ENCODE assay signal across 8 mouse cellular contexts in the genomic region with DNA sequence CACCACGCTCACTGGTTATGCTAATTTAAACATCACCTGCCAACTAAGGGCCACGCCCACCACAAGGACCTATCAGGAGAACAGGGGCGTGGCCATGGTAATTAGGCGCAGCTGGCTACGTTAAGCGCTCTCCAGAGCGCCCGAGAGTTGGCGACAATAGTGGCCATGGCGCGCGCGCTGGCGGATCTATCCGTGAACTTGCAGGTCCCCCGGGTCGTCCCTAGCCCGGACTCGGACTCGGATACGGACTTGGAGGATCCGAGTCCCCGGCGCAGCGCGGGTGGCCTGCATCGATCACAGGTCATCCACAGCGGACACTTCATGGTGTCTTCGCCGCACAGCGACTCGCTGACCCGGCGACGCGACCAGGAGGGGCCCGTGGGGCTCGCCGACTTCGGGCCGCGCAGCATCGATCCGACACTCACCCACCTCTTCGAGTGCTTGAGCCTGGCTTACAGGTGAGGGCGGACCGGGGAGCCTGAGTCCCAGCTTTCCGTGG. TPM values are rescaled to one million over a fixed set of nuclear protein-coding genes. Genes with fewer than 3 reads are reported as not detected.
A peak's percentile ranks its signal among the peaks of the same experiment; 100 is the strongest.
DNase-seq lines count a peak whose midpoint lies in the region; ATAC-seq and TF ChIP-seq lines count a peak whose summit lies in the region.

No protein-coding gene starts in this region.

- peaks cover 30% of the 10 kb centered on the region for H3K27me3 ChIP-seq in forebrain, embryonic 11.5 days (ENCODE audit: control insufficient read depth, insufficient read depth, low read length)
- H3K27me3 ChIP-seq in heart, embryonic 15.5 days: peaks cover 69% of the 10 kb centered on the region
- H3K27me3 ChIP-seq in kidney, postnatal 0 days (ENCODE audit: insufficient read depth, low read length): 0 out of 2 replicates have a peak, but pooled peaks cover 6% of the 10 kb centered on the region
- H3K27me3 ChIP-seq in liver, embryonic 12.5 days (replicated peaks): peaks cover 82% of the 10 kb centered on the region
- peaks cover 18% of the 10 kb centered on the region for H3K27me3 ChIP-seq in stomach, embryonic 14.5 days (ENCODE audit: control insufficient read depth, insufficient read depth, low read length)

- H3K27ac ChIP-seq in forebrain, embryonic 11.5 days (ENCODE audit: low read depth, low read length): no peak overlapping the region
- no peak overlapping the region for H3K27ac ChIP-seq in heart, embryonic 15.5 days
- no peak overlapping the region for H3K27ac ChIP-seq in kidney, postnatal 0 days
- 0 out of 2 replicates have a peak overlapping the region, but pooled peaks have one; percentile 51 for H3K27ac ChIP-seq in liver, embryonic 12.5 days
- no peak overlapping the region for H3K27ac ChIP-seq in stomach, embryonic 14.5 days (ENCODE audit: low read length)

- H3K36me3 ChIP-seq in forebrain, embryonic 11.5 days (ENCODE audit: control insufficient read depth, insufficient read depth, low read length): no peaks in the 10 kb centered on the region
- H3K36me3 ChIP-seq in heart, embryonic 15.5 days: no peaks in the 10 kb centered on the region
- H3K36me3 ChIP-seq in kidney, postnatal 0 days (ENCODE audit: insufficient read depth, low read length): no peaks in the 10 kb centered on the region
- no peaks in the 10 kb centered on the region for H3K36me3 ChIP-seq in liver, embryonic 12.5 days
- no peaks in the 10 kb centered on the region for H3K36me3 ChIP-seq in stomach, embryonic 14.5 days (ENCODE audit: control insufficient read depth, insufficient read depth, low read length)

- peak overlapping the region; percentile 46 for H3K4me3 ChIP-seq in forebrain, embryonic 11.5 days (ENCODE audit: low read depth, low read length)
- peak overlapping the region; percentile 56 for H3K4me3 ChIP-seq in heart, embryonic 15.5 days
- peak overlapping the region; percentile 55 for H3K4me3 ChIP-seq in kidney, postnatal 0 days (replicated peaks; ENCODE audit: low read depth, low read length)
- peak overlapping the region; percentile 51 for H3K4me3 ChIP-seq in liver, embryonic 12.5 days
- peak overlapping the region; percentile 46 for H3K4me3 ChIP-seq in stomach, embryonic 14.5 days (ENCODE audit: low read depth, low read length)

- H3K9ac ChIP-seq in forebrain, embryonic 11.5 days (ENCODE audit: low read length): peak overlapping the region; percentile 52
- peak overlapping the region; percentile 56 for H3K9ac ChIP-seq in heart, embryonic 15.5 days
- H3K9ac ChIP-seq in kidney, postnatal 0 days (ENCODE audit: low read depth, low read length): peak overlapping the region; percentile 61
- peak overlapping the region; percentile 22; the same call in 1 of the 2 replicates for H3K9ac ChIP-seq in liver, embryonic 12.5 days
- H3K9ac ChIP-seq in stomach, embryonic 14.5 days (replicated peaks; ENCODE audit: low read depth, low read length): peak overlapping the region; percentile 15; the same call in 1 of the 2 replicates

- DNase-seq in CD4-positive helper T cell, adult 2 months (ENCODE audit: low read depth, low spot score): peak; percentile 87
- peak; percentile 89 for DNase-seq in c-Kit-positive CD71-negative TER-119-negative erythroid progenitor cells, embryonic 14.5 days (ENCODE audit: low read depth)
- peak; percentile 89 for DNase-seq in forebrain, embryonic 11.5 days (ENCODE audit: low spot score)
- peak; percentile 96 for DNase-seq in kidney, postnatal 0 days (ENCODE audit: low spot score)
- DNase-seq in natural killer cell, adult 2 months (ENCODE audit: low spot score in 2 of 2): peak; percentile 41 to 56

- peak; percentile 90 for ATAC-seq in forebrain, embryonic 11.5 days (replicated peaks; ENCODE audit: low FRiP score)
- ATAC-seq in heart, embryonic 15.5 days (replicated peaks; ENCODE audit: insufficient number of reproducible peaks, insufficient read depth, low FRiP score, low read depth): peak; percentile 63
- peak; percentile 73 for ATAC-seq in kidney, postnatal 0 days (replicated peaks; ENCODE audit: low FRiP score, low read depth)
- peak; percentile 78 for ATAC-seq in liver, embryonic 12.5 days
- ATAC-seq in stomach, embryonic 14.5 days (ENCODE audit: insufficient number of reproducible peaks, insufficient read depth, low FRiP score, low read depth): peak; percentile 84

- under 1% methylated on average over 42 of the region's 48 CpGs for WGBS in forebrain, embryonic 11.5 days
- WGBS in heart, embryonic 15.5 days: under 1% methylated on average over 48 of the region's 48 CpGs
- under 1% methylated on average over 48 of the region's 48 CpGs for WGBS in kidney, postnatal 0 days
- WGBS in liver, embryonic 12.5 days (ENCODE audit: insufficient replicate concordance): 1% methylated on average over 48 of the region's 48 CpGs
- WGBS in stomach, embryonic 14.5 days: under 1% methylated on average over 48 of the region's 48 CpGs

- H3K4me2 ChIP-seq in forebrain, embryonic 11.5 days (ENCODE audit: low read depth, low read length, severe bottlenecking): peak overlapping the region; percentile 88
- peak overlapping the region; percentile 94 for H3K4me2 ChIP-seq in heart, embryonic 15.5 days
- H3K4me2 ChIP-seq in kidney, postnatal 0 days (ENCODE audit: low read length): peak overlapping the region; percentile 94
- peak overlapping the region; percentile 69 for H3K4me2 ChIP-seq in liver, embryonic 12.5 days
- peak overlapping the region; percentile 94 for H3K4me2 ChIP-seq in stomach, embryonic 14.5 days (replicated peaks; ENCODE audit: low read depth, low read length)

- H3K4me1 ChIP-seq in forebrain, embryonic 11.5 days (replicated peaks; ENCODE audit: control insufficient read depth, insufficient read depth, low read length): peaks cover 8% of the 10 kb centered on the region; the same call in 1 of the 2 replicates
- peaks cover 19% of the 10 kb centered on the region for H3K4me1 ChIP-seq in heart, embryonic 15.5 days (replicated peaks)
- peaks cover 9% of the 10 kb centered on the region for H3K4me1 ChIP-seq in kidney, postnatal 0 days (replicated peaks; ENCODE audit: insufficient read depth, low read length)
- peaks cover 20% of the 10 kb centered on the region for H3K4me1 ChIP-seq in liver, embryonic 12.5 days
- 0 out of 2 replicates have a peak, but pooled peaks cover 4% of the 10 kb centered on the region for H3K4me1 ChIP-seq in stomach, embryonic 14.5 days (ENCODE audit: control insufficient read depth, insufficient read depth, low read length)

- no peak for TF ChIP-seq CTCF in kidney, postnatal 0 days (IDR thresholded peaks at IDR 0.05; ENCODE audit: low read depth)

- no peaks in the 10 kb centered on the region for H3K9me3 ChIP-seq in forebrain, embryonic 11.5 days (ENCODE audit: control insufficient read depth, low read length)
- no peaks in the 10 kb centered on the region for H3K9me3 ChIP-seq in heart, embryonic 15.5 days (replicated peaks)
- no peaks in the 10 kb centered on the region for H3K9me3 ChIP-seq in kidney, postnatal 0 days (replicated peaks; ENCODE audit: low read length)
- H3K9me3 ChIP-seq in liver, embryonic 12.5 days (replicated peaks): no peaks in the 10 kb centered on the region
- no peaks in the 10 kb centered on the region for H3K9me3 ChIP-seq in stomach, embryonic 14.5 days (ENCODE audit: control insufficient read depth, low read depth, low read length)

RNA-seq across cellular contexts. Expression of gene Mlxipl, which starts 17.1 kb away (rescaled TPM):
- polyA plus RNA-seq in forebrain, embryonic 11.5 days (2014; fragmentation: Nextera tagmentation; extraction: Ambion mirVana): 2.4 and 3.1 TPM in 2 replicates
- 1.4 and 2.2 TPM in 2 replicates for polyA plus RNA-seq in heart, embryonic 15.5 days (2015; fragmentation: Nextera tagmentation; extraction: Ambion mirVana)
- 6.5 and 7.8 TPM in 2 replicates for polyA plus RNA-seq in kidney, postnatal 0 days (2015; fragmentation: Nextera tagmentation; extraction: Ambion mirVana)
- polyA plus RNA-seq in liver, embryonic 12.5 days (2016; fragmentation: Nextera tagmentation; extraction: Ambion mirVana): 11.6 and 12.2 TPM in 2 replicates
- polyA plus RNA-seq in stomach, embryonic 14.5 days (2014; fragmentation: Nextera tagmentation; extraction: Ambion mirVana): 2.7 and 3.6 TPM in 2 replicates

RNA-seq across cellular contexts. Expression of gene Vps37d, which starts 28.7 kb away (rescaled TPM):
- polyA plus RNA-seq in forebrain, embryonic 11.5 days (2014; fragmentation: Nextera tagmentation; extraction: Ambion mirVana): 13.3 and 14.2 TPM in 2 replicates
- 2.5 and 4.1 TPM in 2 replicates for polyA plus RNA-seq in heart, embryonic 15.5 days (2015; fragmentation: Nextera tagmentation; extraction: Ambion mirVana)
- polyA plus RNA-seq in kidney, postnatal 0 days (2015; fragmentation: Nextera tagmentation; extraction: Ambion mirVana): 9.9 and 12.5 TPM in 2 replicates
- 1.2 and 1.3 TPM in 2 replicates for polyA plus RNA-seq in liver, embryonic 12.5 days (2016; fragmentation: Nextera tagmentation; extraction: Ambion mirVana)
- polyA plus RNA-seq in stomach, embryonic 14.5 days (2014; fragmentation: Nextera tagmentation; extraction: Ambion mirVana): 7.2 and 7.7 TPM in 2 replicates

RNA-seq across cellular contexts. Expression of gene Bud23, which starts 42.0 kb away (rescaled TPM):
- 142 and 148 TPM in 2 replicates for polyA plus RNA-seq in forebrain, embryonic 11.5 days (2014; fragmentation: Nextera tagmentation; extraction: Ambion mirVana)
- 49.4 and 68.2 TPM in 2 replicates for polyA plus RNA-seq in heart, embryonic 15.5 days (2015; fragmentation: Nextera tagmentation; extraction: Ambion mirVana)
- 80.4 and 85.2 TPM in 2 replicates for polyA plus RNA-seq in kidney, postnatal 0 days (2015; fragmentation: Nextera tagmentation; extraction: Ambion mirVana)
- polyA plus RNA-seq in liver, embryonic 12.5 days (2016; fragmentation: Nextera tagmentation; extraction: Ambion mirVana): 97.8 and 104 TPM in 2 replicates
- 95.2 and 99.0 TPM in 2 replicates for polyA plus RNA-seq in stomach, embryonic 14.5 days (2014; fragmentation: Nextera tagmentation; extraction: Ambion mirVana)

RNA-seq across cellular contexts. Expression of gene Tbl2, which starts 42.6 kb away (rescaled TPM):
- 24.5 and 25.8 TPM in 2 replicates for polyA plus RNA-seq in forebrain, embryonic 11.5 days (2014; fragmentation: Nextera tagmentation; extraction: Ambion mirVana)
- polyA plus RNA-seq in heart, embryonic 15.5 days (2015; fragmentation: Nextera tagmentation; extraction: Ambion mirVana): 17.2 and 20.2 TPM in 2 replicates
- 14.5 and 17.4 TPM in 2 replicates for polyA plus RNA-seq in kidney, postnatal 0 days (2015; fragmentation: Nextera tagmentation; extraction: Ambion mirVana)
- 17.1 and 18.9 TPM in 2 replicates for polyA plus RNA-seq in liver, embryonic 12.5 days (2016; fragmentation: Nextera tagmentation; extraction: Ambion mirVana)
- 24.8 and 28.5 TPM in 2 replicates for polyA plus RNA-seq in stomach, embryonic 14.5 days (2014; fragmentation: Nextera tagmentation; extraction: Ambion mirVana)

RNA-seq across cellular contexts. Expression of gene Dnajc30, which starts 42.8 kb away (rescaled TPM):
- 26.2 and 27.1 TPM in 2 replicates for polyA plus RNA-seq in forebrain, embryonic 11.5 days (2014; fragmentation: Nextera tagmentation; extraction: Ambion mirVana)
- 27.2 and 32.1 TPM in 2 replicates for polyA plus RNA-seq in heart, embryonic 15.5 days (2015; fragmentation: Nextera tagmentation; extraction: Ambion mirVana)
- 42.4 and 42.6 TPM in 2 replicates for polyA plus RNA-seq in kidney, postnatal 0 days (2015; fragmentation: Nextera tagmentation; extraction: Ambion mirVana)
- 15.9 and 19.1 TPM in 2 replicates for polyA plus RNA-seq in liver, embryonic 12.5 days (2016; fragmentation: Nextera tagmentation; extraction: Ambion mirVana)
- polyA plus RNA-seq in stomach, embryonic 14.5 days (2014; fragmentation: Nextera tagmentation; extraction: Ambion mirVana): 34.8 and 34.9 TPM in 2 replicates
